Mouse (Mus musculus) adrenal gland, postnatal 14 days (tissue): ENCODE measurements around the gene Mrln. TPM values are rescaled to one million over a fixed set of nuclear protein-coding genes. Genes with fewer than 3 reads are reported as not detected.
"Not testable (repeated sequence)": the region's sequence is repeated elsewhere in the genome, so short reads cannot be mapped to it uniquely, and the experiment has no call there.

Experiments used
- DNase-seq: peaks from one replicate; pipeline ENCODE4 v3.0.0; 2021; ENCODE audit warnings: mixed read lengths
- total RNA-seq: library from RNA; stranded (reverse); gene quantifications from 2 replicates; pipeline ENCODE4 v1.2.3, GENCODE M21; 2021

Gene Mrln
- total RNA-seq, 1 experiment from 2014 or later = not detected

DNA sequence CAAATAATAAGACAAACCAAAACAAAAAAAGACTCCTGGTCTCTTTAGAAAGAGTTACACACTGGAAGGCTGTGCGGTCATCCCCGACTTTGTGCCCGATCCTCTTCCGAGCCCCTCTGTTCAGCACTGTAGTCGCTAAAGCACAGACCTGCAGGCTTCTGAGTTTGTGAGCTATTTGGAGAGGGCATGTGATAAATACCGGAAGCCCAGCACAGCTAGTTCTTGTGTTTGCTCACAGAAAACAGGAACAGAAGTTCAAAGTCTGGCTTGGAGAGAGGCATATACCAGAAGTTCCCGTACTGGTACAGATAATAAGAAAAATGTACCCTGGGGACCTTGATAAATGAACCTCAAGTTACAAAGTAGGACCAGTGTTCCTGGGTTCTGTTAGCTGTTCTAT lies 9.2 kb upstream of the Mrln start:
- DNase-seq = no peak

DNA sequence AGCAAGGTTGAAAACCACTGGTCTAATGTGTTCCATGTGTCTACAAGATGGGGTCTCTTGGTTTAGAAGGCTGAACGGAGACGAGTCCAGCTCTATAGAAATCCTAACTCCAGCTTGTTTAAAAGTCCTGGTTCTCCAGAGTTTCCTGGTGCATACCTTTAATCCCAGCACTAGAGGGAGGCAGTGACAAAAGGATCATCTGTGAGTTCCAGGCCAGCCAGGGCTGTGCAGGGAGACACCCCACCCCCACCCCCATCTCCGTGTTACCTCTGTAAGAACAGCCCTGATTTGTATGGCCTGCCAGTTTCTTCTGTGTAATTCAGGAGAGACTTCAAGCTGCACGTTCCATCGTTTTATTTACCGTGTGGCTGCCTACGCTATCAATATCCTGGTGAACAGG lies 8.7 kb upstream of the Mrln start:
- peak; percentile 36 for DNase-seq

DNA sequence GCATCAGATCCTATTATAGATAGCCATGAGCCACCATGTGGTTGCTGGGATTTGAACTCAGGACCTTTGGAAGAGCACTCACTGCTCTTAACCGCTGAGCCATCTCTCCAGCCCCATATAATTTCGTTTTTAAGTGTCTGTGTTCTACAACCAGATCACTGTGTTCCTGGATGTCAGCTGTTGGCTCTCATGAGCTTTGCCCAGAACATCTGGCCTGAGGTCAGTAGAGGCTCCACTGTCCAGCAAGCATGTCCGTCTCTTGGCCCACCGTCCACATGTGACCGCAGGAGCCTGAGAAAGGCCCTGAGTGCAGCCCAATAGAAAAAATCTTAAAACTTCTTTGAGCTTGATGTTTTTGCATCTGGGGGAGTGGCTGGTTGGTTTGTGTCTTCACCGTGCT lies 7.8 kb upstream of the Mrln start:
- no peak for DNase-seq

DNA sequence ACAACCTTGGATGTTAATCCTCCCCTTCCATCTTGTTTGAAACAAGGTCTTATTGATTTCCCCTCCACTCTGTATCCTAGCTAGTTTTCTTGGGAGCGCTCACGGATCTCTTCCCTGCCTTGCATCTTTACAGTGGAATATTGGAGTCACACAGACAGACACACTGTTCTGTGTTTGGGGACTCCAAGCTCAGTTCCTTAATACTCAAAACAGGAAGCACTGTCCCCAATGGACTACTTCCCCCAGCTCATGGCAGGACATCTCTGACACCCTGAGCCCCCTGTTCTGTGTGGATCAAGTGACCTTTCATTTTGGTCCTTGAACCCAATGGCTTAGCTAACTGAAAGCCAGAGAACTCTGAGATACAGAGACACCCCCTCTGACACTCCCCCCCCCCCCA lies 6.9 kb upstream of the Mrln start:
- DNase-seq = no peak

DNA sequence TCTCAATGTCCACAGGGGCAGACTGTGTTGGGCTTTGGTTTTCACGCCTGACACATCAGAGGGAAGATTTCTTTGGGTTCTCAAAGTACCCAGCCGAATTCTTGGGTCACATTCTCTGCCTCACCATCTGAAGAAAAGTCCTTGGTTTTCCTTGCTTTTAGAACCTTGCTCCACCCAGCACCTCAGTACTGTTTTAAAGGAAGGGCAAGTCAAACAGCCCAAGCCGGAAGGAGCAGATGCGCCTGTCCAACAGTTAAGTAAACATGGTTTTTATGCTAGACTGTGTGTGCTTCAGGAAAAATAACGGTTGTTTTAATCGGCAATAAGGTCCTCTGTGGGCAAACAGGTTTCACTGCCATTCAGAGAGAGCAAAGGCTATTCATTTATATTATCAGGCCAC lies 6.5 kb upstream of the Mrln start:
- no peak for DNase-seq

DNA sequence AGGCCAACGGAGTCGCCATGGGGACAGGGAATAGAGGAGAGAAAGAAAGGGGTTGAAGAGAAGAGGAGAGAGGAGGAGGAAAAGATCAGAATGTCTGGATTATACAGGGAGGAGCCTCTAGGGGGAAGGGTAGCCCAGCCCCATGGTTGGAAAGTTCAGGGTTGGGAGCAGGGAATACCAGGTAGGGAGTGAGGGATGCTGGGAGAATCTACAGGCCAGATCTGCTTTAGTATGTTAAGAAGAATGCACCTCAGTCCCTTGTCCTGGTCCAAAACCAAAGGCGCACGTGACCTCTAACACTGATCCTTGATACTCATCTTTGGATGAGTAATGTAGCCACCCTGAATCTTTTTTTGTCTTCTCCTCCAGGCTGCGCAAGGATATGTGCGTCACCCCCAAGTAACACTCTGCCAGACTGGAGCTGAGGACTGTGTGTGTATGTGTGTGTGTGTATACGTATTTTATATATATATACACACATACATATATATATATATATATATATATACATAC lies 5.5 kb upstream of the Mrln start:
- DNase-seq = peak; percentile 51

DNA sequence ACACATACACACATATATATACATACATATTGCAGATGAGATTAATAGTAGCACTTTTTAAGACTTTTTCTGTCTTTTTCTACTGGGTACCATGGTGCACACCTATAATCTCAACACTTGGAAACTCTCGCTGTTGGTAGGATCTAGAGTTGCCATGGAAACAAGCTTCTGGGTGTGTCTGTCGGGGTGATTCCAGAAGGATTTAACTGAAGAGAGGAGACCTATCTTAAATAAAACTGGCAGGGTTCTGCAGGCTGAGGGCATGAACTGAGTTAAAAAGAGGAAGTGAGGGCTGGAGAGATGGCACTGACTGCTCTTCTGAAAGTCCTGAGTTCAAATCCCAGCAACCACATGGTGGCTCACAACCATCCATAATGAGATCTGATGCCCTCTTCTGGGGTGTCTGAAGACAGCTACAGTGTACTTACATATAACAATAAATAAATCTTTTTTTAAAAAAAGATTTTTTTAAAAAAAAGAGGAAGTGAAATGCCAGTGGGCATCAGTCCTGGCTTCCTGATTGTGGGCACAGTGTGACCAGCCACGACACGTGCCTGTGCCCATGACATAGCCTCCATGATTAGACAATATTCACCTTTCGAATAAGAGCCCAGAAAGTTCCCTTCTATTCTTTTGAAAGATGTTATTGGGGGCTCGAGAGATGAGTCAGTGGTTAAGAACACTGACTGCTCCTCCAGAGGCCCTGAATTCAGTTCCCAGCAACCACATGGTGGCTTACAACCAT lies 4.8 kb upstream of the Mrln start:
- no peak for DNase-seq

DNA sequence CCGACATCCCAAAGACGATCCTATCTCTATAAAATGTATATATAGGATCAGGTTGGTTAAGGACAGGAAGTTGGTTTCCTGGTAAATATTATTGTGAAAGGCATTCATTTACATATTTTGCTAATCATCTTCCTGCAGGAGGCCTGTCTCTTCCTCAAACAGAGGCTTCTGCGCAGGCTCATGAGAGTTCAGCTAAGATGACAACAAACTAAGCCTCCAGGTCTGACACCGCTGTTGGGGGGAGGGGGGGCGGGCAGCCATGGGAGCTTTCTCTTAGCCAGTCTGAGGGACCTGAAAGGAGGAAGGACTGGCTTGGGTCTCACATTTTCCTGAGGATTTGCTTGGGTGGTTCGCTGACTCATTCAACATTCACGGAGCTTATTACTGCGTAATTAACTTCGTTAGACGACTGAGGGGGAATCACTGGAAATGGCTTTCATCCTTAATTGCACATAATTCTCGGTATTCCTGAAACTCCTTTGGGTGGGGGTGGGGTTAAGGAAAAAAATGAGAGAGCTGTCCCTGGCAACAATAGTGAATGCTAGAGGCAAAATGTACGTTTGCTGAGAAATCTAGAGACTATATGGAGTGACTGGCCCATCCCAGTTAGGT lies 3.5 kb upstream of the Mrln start:
- no peak for DNase-seq

DNA sequence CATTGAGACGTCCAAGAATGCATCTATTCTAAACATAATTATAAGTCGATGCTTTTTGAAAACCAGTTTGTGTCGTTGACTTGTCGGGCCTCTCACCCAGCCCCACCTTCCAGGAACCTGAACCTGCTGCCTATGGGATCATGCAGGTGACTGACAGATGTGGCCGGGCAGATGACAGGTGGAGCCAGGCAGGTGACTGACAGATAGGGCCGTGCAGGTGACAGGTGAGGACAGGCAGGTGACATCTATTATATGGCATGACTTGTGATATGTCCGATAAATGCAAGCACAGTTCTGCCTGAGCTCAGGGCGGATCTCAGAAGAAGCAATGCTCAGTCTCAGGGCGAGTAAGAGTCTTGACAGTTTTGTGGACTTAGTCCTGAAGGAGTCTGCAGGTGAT lies 6.8 kb downstream of the Mrln start:
- no peak for DNase-seq

DNA sequence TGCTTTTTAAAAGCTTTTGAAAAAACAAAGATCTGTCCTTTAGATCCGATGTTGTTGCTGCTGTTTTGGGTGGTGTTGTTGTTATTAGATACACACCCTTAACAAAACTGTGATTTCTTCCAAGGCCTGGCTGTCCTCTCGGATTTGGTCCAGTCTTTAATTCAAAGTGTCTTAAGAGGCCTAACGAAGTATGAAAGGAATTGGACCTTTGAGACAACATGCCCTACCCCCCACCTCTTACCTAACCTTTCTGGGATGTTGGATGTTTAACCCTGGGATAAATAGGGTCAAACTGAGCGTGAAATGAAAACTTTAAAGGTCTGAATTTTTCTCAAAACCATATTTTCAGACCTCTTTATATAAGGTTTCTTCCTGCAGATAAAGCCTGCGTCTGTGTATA lies 16.5 kb downstream of the Mrln start:
- no peak for DNase-seq

DNA sequence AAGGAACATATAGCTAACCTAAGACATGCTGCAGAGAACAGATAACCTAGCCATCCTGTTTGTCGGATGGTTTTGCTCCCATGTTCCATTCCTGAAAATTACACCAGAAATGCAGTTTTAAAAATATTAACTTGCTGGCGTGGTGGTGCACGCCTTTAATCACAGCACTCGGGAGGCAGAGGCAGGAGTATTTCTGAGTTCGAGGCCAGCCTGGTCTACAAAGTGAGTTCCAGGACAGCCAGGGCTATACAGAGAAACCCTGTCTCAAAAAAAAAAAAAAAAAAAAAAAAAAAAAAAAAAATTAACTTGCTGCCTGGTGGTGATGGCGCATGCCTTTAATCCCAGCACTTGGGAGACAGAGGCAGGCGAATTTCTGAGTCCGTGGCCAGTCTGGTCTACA lies 17.8 kb downstream of the Mrln start:
- not testable (repeated sequence) for DNase-seq

DNA sequence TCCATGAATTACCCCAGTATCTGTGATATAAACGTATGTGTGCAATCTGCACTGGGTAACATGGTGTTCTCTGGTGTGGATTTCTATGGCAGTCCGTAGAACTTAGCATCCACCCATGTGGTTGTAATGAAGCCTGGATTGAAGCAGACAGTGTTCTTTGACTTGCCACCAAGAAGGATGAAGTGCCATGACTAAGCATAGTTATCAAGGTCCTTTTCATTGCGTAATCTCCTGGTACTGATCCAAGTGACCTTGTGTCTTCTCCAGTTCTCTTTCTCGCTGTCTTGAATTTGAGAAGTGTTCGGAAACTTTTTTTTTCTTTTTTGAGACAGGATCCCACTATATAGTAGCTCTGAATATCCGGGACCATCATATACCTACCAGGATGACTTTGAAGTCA lies 20.1 kb downstream of the Mrln start:
- DNase-seq = peak; percentile 81

DNA sequence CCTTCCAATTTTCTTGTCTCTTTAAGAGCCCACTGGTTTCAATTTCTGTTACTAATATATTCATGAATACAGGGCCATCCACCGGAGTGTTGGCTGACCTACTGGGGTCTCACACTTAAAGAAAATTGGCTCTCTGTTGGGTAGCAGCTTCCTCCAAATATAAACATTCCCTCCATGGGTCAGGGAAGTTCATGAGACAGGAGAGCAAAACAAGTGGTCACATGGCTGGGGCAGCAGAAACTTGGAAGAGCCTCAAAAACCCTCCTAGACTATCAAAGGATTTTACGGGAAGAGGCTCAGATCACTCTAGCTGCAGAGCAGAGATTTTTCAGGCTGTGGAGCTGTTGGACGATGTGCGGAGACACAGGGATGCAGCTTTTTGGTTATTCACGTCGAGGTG lies 21.3 kb downstream of the Mrln start:
- DNase-seq = no peak

DNA sequence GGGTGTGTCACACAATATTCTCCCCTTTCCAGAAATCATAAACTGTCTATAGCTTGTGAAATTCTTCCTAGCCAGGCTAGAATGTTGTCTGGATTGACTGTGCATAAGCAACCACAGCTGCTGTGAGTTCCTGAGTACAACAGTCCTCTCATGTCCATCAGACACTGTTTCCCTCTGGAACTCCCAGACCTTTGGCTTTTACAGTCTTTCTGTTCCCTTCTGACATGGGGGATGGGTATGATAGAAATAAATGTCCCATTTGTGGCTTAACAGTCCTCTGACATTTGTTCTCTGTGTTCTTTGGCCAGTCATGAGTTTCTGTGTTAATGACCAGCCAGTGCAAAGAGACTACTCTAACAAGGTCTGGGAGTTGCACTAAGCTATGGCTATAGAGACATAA lies 22.1 kb downstream of the Mrln start:
- no peak for DNase-seq

DNA sequence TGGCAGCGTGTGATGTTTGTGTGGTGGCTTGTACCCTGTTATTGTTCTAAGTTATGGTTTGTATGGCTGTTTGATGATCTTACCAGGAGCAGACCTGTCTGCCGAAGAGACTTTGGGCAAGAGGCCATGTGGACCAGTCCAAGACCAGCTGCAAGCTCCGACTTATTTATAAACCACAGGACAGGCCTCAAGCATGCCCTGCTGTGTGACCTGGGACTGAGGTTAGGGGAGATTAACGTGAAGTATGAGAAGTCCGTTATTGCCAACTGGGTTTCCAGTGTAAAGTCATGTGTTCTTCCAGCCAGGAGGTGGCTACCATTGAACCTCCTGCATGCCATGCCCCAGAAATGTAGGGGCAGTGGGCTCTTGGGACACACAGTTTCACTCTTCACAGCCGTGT lies 25.9 kb downstream of the Mrln start:
- no peak for DNase-seq

DNA sequence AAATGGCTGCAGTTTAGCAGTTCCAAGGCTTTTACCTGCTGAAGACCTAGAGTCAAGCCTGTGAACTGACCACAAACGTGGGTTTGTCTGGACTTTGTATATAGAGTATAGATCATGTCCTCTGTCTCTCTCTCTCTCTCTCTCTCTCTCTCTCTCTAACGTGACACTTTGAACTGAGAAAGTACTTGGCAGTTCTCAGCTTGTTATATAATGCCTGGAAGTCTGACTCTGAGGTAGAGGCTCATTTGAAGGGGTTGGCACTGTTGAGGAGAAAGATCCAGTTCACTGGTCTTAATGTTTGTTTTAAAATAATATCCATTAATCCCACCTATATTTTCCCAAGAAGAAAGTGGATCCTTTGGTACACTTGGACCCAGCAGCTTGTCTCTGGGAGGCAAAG lies 33.5 kb downstream of the Mrln start:
- DNase-seq = no peak

DNA sequence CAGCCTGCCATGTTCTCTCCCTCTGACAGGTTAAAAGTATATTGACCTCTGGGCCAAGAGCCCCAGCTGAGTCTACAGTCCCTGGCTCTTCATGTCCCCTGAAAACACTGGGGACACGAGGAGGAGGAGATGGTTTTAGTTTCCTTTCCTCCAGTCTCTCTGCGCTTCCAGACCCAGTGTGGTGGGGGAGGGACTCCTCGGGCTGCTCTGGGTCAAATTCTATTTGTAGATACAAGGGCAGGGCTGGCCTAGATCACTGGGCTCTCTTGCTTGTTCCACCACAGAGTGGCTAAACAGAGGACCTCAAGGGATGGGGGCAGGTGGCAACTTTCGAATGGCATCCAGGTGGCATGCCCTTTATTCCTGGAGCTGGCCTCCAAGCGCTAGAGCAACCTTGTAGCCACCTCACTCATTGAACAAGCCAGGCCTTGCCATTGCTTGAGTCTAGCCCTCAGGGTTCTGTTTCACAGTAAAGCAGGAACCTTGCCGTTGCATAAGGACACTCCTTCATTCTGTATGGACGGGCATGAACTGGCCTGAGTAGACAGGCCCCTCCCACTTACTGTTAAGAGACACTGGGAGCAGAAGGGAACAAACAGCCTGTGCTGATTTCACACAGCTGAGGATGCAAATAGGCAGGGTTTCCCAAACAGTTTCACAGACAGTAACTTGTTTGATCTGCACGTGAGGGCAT lies 38.4 kb downstream of the Mrln start:
- no peak for DNase-seq

DNA sequence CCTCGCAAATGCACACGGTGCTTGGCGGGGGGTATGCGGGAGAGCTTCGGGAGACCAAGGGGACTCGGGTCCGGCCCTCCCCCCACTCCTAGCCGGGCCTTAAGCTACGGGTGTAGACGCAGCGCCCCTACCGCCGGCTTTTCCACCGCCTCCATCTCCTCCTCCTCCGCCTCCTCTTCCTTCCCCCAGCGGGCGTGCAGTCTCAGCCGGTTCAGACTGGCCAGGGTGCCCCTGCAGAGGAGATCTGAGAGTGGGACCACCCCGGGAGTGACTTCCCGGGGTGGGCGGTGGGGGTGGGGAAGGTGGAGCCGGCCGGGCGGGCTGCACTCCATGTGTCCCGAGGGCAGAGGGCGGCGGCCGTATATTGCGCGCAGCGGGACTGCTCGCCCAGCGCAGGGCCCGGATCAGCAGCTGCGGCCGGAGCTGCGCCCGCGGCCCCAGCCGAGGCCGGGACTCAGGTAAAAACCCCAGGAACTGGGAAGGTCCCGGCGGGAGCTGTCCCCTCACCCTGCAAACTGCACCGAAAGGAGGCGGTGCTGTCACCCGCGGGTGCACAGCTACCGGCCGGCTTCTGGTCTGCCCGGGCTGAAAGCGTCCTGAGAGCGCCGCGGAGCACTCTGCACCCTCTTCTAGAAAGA lies 40.6 kb downstream of the Mrln start, which contains the start of gene Slc16a9:
TSS of gene Slc16a9 (plus strand) at position 180 of the 638 bp plus-strand sequence.
- peak; percentile 77 for DNase-seq

DNA sequence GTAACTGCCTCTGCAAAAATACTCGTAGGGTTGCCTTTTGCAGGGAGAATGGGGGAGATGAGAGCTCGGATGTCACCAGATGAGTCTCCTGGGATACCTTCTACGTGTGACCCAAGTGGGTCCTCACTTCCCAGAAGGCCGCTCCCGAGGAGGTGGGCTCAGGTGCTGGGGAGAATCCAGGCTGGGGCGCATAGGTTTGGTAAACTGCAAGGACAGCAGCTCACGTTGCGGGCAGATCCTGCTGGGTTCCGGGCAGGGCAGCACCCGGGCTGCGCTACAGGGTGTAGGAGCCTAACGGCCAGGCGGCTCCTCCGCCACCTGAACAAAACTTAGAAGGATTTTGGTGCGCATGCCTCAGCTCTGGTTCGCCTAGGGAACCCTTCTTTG lies 41.1 kb downstream of the Mrln start:
- DNase-seq = peak; percentile 29

DNA sequence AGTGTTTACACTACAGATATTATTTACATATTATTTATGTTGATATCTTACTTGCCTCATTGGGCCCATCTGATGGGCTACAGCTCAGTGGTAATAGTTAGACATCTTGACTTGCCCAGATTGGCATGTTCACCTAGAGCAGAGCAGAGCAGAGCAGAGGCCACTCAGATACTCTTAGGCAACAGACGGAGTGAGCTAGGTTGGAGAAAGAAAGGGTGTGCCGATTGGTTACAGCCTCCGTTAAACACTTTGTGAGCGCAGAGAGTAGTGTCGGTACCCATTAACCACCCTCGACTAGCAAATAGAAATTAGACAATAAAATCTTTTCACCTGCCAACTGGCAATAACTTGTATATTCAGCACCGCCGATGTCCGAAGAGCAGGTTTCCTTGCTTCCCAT lies 41.6 kb downstream of the Mrln start:
- DNase-seq = no peak

DNA sequence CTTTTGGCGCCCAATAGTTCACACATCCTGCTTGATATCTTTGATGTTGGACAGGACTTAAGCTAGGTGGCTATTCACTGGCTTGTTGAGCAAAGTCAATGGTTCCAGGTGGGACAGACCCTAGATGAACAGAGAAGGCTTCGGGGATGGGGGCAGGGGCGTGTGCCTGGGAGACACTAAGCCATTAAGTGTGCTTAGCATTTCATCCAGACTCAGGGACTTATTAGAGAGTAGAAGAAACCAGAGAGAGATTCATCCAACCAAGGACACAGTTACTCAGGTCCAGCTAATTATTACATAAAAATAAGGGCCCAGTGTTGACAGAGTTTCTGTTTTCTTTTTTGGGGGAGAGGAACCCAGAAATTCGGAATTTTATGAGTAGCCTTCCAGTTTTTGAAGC lies 45.9 kb downstream of the Mrln start:
- DNase-seq = no peak

DNA sequence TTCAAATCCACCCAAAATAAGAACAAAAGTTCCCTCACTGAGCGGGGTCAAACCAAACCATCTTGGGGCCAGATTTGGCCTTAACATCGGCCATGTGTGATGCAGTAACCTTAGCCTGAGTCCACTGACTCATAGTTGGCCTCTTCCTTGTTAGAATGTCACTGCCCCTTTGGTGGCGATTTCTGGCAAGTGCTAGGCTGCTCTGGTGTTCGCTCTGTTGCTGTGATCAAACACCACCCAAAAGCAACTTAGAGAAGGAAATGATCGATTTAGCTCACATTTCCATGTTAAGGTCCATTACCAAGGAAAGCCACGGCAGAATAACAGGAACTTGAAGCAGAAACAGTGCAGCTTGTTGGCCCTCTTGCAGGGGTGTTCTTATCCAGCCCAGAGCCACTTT lies 46.3 kb downstream of the Mrln start:
- DNase-seq = peak; percentile 23

DNA sequence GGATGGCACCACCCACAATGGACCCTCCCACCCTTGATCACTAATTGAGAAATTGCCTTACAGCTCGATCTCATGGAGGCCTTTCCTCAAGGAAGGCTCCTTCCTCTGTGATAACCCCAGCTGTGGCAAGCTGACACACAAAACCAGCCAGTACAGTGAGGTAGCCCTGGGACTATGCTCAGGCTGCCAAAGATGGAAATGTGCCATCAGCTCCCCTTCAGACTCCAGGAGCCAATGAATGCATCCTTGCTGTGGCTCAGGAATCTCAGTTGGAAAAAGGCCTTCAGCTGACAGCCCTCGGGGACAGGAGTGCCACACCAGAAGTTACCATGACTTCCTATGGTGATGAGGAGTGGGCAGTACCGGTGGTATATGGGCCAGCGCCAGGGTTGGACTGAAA lies 50.2 kb downstream of the Mrln start:
- DNase-seq = no peak
